In the genomic region with DNA sequence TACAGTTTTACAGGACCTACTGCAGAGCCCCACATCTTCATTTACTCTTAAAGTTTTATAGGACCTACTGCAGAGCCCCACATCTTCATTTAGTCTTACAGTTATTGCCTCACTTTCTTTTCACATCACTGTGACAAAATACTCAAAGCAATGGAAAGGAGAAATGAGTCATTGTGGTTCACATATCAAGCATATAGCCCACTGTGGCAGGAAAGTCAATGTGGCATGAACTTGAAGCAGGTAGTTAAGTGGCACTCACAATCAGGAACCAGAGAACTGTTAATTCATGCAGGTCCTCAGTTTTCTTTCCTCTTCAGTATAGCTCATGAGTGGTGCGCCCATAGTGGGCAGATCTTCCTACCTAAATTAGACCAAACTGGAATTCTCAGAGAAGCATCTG, we compare ENCODE assay signal across 23 mouse cellular contexts. TPM values are rescaled to one million over a fixed set of nuclear protein-coding genes. Genes with fewer than 3 reads are reported as not detected.
"Had no signal": no experiment of that assay in that cellular context is flagged by ENCODE, and none has a peak within 500 bp of the region (broad histone marks: within the 10 kb centered on the region; RNA-seq: fewer than 3 reads in every experiment).

No protein-coding gene starts in this region.

- H3K27ac ChIP-seq: lung, embryonic 15.5 days; macrophage; midbrain, embryonic 13.5 days; midbrain, embryonic 15.5 days; neural tube, embryonic 12.5 days had no signal

- DNase-seq: liver, postnatal 0 days; lung, adult 2 months; lung, postnatal 14 days; lung, postnatal 36 days; right cerebral cortex, postnatal 14 days; thymus, adult 18-20 months; thymus, postnatal 14 days; thymus, postnatal 36 days had no signal

- H3K36me3 ChIP-seq: lung, embryonic 15.5 days; midbrain, embryonic 13.5 days; midbrain, embryonic 15.5 days; neural tube, embryonic 12.5 days had no signal

- H3K4me2 ChIP-seq: lung, embryonic 15.5 days; midbrain, embryonic 11.5 days; midbrain, embryonic 13.5 days; midbrain, embryonic 15.5 days; neural tube, embryonic 12.5 days had no signal

- H3K4me3 ChIP-seq: lung, embryonic 15.5 days; midbrain, embryonic 13.5 days; midbrain, embryonic 15.5 days; neural tube, embryonic 12.5 days had no signal

- H3K9ac ChIP-seq: liver, postnatal 0 days; lung, embryonic 15.5 days; midbrain, embryonic 13.5 days; midbrain, embryonic 15.5 days; neural tube, embryonic 12.5 days had no signal

- H3K27me3 ChIP-seq: lung, embryonic 15.5 days; midbrain, embryonic 13.5 days; midbrain, embryonic 15.5 days; neural tube, embryonic 12.5 days had no signal

- ATAC-seq: liver, postnatal 0 days; lung, postnatal 0 days; midbrain, embryonic 13.5 days; midbrain, embryonic 15.5 days had no signal

- H3K4me1 ChIP-seq: lung, embryonic 15.5 days; midbrain, embryonic 13.5 days; midbrain, embryonic 15.5 days; neural tube, embryonic 12.5 days had no signal

- H3K9me3 ChIP-seq: lung, embryonic 15.5 days; midbrain, embryonic 13.5 days; midbrain, embryonic 15.5 days; neural tube, embryonic 12.5 days had no signal

RNA-seq across cellular contexts. Expression of a gene that starts 53.6 kb away (rescaled TPM):
- total RNA-seq: megakaryocyte, adult 5-6 weeks; midbrain, postnatal 0 days; monocyte, adult 5-6 weeks; neutrophil, adult 5-6 weeks had no signal
- polyA plus RNA-seq: lung, adult 2 months; lung, embryonic 15.5 days; lung, postnatal 0 days; macrophage; midbrain, embryonic 11.5 days; midbrain, embryonic 13.5 days; midbrain, embryonic 15.5 days; midbrain, postnatal 0 days; neural tube, embryonic 12.5 days; neural tube, embryonic 14.5 days; spleen, adult 2 months; stomach, embryonic 14.5 days; thymus, postnatal 0 days had no signal

RNA-seq across cellular contexts. Expression of a gene that starts 58.5 kb away (rescaled TPM):
- total RNA-seq: midbrain, postnatal 0 days; monocyte, adult 5-6 weeks; neutrophil, adult 5-6 weeks had no signal
- polyA plus RNA-seq: macrophage had no signal
